Mouse (Mus musculus): ENCODE measurements around the gene Ccdc85b.

The Ccdc85b gene

GRCm38 (mm10) chr19:5480016-5480415 is 22.3 kb upstream of the Ccdc85b start:
- DNase-seq = no peak

DNA sequence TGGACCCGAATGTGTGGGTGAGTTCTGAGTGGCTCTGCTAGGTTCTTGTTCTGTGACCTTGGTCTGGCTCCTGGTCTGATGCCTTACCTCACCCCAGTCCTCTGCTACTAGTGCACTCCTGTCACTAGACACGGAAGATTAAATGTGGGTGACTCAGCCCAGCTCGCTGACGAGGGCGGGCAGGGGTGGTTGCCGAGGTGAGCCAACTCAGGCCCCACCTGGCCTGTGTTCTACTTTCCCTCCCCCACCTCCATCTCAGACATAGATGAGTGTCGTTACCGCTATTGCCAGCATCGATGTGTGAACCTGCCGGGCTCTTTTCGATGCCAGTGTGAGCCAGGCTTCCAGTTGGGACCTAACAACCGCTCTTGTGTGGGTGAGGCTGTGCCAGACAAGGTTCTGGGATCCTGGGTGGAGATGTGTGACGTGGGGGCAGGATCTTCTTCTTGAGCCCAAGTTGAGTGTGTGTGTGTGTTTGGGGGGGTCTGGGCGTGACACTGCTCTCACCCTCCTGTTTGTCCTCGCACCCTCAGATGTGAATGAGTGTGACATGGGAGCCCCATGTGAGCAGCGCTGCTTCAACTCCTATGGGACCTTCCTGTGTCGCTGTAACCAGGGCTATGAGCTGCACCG is 20.1 kb upstream of the Ccdc85b start:
- no peak for DNase-seq

DNA sequence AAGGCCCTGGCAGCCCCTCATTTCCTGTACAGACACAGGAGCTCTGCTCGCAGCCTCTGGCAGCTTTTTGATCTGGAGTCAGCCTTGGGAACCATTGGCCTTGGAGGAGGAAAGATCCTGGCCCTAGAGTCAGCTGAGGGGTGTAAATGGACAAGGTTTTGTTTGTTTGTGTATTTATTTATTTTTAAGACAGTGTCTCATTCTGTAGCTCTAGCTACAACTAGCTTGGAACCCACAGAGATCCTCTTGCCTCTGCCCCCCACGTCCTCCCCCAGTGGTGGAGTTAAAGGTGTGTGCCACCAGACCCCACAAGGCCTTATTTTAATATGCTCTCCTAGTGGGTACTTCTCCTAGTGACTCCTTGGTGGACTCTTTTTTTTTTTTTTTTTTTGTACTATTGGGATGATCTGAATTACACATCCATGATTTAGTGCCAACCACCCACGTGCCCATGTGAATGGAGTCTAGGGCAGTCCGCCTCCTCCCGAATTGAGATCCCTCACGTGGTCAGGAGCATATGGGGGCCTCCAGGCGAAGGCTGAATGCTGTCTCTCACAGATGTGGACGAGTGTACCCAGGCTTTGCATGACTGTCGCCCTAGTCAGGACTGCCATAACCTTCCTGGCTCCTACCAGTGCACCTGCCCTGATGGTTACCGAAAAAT is 19.4 kb upstream of the Ccdc85b start:
- no peak for DNase-seq

- peak; percentile 46 for DNase-seq
These were observed 17.5 kb upstream of the Ccdc85b start for GRCm38 (mm10) chr19:5475069-5475714.

DNA sequence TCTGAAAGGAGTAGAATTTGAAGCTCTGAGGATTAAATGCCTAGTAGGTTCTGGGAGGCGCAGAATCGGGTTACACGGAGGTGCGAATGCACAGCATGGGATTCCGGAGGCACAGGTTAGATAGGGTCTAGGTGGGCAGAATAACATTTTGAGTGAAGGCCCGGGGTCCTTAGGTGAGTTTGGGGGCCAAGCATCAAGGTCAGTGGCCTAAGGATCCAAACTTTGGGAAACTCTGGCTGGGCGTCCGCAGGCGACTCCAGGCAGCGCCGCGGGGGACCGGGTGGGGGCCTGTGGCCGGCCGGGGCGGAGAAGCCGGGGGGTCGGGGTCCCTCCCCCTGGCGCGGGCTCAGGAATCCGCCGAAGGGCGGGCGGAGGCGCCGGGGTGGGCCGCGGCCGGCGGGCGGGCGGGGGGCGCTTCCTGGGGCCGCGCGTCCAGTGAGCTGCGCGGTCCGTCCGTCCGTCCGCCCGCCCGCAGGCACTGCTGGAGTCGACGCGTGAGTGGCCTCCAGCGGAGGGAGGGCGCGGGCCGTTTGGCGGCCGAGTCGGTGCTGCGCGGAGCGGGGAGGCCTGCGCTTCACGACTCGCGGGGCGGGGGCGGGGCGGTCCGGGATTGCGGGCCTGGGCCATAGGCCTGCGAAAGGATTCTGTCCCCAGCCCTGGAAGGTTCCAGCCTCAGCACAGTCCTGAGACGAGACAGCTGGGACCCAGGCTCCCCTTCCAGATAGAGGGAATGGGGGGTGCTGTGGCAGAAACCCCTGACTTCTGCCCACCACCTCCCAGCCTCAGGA is 16.8 kb upstream of the Ccdc85b start:
- peak; percentile 82 for DNase-seq

DNA sequence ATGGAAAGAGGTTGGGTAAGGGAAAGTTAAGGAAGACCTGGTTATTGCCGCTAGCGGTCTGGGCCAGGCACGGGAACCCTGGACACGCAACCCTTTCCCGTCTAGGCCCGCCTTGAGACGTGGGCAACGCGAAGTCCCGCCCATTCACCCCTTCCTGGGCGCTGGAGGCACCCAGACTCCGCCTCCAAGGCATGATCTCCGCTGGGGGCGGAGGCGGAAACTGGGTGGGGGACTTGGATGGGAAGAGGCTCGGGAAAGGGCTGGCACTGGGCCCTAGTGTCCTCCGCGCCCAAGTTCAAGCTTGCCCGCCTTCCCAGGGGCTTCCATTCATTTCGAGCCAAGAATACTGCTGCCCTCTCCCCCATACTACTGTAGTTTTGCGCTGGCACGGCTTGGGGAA is 16.0 kb upstream of the Ccdc85b start, which contains the start of gene Efemp2:
TSS of gene Efemp2 (plus strand) at position 235 of the 400 bp plus-strand sequence.
- DNase-seq = peak; percentile 89

DNA sequence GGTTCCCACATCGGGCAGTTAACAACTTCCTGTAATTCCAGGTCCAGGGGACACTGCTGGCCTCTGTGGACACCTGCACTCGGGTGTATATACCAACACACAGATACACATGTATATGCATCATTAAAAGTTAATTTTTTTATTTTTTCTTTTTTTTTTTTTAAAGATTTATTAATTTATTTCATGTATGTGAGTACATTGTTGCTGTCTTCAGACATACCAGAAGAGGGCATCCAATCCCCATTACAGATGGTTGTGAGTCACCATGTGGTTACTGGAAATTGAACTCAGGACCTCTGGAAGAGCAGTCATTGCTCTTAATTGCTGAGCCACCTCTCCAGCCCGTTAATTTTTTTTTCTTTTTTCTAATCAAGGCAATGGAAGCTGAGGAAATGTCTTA is 15.2 kb upstream of the Ccdc85b start:
- DNase-seq = no peak

DNA sequence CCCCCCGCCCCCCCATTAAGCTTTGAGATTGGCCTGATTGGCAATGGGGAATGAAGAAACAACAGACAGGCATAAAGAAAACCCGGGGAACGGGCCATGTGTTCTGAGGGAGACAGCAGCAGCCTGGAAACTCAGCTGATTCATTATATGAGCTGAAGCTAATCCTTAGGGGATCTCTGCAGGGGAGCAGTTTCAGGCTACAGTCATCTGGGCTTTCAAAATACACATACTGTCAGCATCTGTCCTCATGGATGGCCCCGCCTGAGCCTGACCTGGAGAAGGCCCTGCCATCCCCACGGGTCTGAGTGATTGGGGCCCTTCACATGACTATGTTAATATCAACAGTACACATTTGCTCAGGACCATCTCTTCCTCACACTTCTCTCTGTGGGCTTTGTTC is 14.2 kb upstream of the Ccdc85b start:
- no peak for DNase-seq

- DNase-seq = no peak
These were observed 10.7 kb upstream of the Ccdc85b start, which contains the start of gene Ctsw for GRCm38 (mm10) chr19:5468374-5468773. Ctsw (minus strand) TSS chr19:5468507.

GRCm38 (mm10) chr19:5466916-5467500 is 9.3 kb upstream of the Ccdc85b start:
- DNase-seq = no peak

DNA sequence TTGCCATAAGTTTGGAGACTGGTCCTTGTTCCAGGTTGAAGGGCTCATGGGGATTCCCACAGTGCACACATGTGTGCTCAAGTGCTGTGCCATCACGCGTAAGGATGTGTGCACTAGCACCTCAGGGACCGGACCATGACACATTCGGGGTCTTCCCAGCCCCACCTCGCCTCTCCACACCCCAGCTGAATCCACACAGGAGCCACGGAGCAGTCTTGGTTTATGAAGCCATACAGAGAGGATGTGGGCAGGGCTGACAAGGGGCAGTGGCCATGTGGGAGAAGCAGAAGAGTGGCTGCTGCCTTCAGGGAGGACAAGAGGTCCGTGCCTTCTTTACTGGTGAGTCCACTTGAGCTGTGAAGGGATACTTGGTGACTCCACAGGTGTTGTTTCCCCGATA is 7.3 kb upstream of the Ccdc85b start:
- no peak for DNase-seq

DNA sequence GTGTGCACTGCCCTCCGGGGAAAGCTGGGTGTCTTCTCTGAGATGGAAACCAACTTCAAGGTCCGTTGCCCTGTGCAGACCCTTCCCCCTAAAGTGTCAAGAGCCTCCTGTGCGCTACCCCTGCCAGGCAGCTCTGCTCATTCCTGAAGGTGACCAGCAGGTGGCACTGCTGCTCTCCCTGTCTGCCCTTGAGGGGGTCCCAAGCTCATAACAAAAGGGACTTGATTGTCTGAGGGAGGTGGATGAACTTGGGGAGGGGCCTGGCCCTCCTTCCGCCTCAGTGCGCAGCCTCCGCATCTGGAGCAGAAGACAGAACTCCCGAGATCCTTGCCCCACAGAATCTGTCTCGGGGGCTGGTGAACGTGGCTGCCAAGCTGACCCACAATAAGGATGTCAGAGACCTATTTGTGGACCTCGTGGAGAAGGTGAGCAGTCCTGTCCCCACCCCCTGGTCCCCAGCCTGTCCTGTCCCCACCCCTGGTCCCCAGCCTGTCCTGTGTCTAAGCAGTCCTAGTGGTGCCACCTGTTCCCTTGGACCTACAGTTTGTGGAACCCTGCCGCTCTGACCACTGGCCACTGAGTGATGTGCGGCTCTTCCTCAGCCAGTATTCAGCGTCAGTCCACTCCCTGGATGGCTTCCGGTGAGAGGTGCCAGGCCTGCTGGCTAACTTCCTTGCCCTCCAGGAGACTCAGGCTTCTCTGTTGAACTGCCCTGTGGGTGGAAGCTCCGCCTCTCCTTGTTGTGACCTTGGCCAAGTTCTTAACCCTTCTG is 6.3 kb upstream of the Ccdc85b start:
- peak; percentile 77 for DNase-seq

DNA sequence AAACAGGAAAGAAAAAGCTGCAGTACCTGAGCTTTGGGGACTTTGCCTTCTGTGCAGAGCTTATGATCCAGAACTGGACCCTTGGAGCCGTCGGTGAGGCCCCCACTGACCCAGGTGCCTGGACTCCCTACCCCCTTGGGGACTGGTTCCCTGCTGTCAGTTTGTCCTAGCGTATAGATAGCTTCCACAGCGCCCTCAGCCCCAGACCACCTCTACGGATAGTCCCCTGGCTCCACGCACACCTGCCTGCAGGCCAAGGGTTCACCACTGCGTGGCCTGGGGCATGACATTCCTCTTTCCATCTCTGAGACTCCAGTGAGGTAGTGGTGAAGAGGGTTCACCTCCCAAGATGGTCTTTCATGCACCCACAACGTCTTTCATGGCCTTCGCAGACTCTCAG is 5.5 kb upstream of the Ccdc85b start:
- DNase-seq = no peak

DNA sequence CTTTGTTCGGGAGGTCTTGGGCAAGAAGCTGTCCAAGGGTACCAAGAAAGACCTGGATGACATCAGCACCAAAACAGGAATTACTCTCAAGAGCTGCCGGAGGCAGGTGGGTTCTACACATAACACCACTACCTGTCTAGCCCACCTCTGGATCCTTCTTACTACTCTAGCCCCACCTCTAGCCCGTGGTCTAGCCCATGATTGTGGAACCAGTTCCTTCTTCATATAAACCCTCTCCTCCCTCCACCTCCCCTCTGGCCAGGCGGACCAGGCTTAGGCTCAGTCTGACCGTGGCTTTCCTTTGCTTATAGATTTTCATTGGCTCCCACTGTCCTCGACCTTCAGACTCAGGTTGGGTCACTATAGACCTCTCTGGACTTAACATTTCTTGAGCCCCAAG is 3.7 kb upstream of the Ccdc85b start:
- DNase-seq = no peak

GRCm38 (mm10) chr19:5460465-5460911 is 2.8 kb upstream of the Ccdc85b start, which contains the start of gene Fibp:
Fibp (plus strand) TSS chr19:5460615.
- peak; percentile 92 for DNase-seq

GRCm38 (mm10) chr19:5459896-5460295 is 2.2 kb upstream of the Ccdc85b start:
- no peak for DNase-seq

GRCm38 (mm10) chr19:5459019-5459418 is 1.3 kb upstream of the Ccdc85b start:
- DNase-seq = no peak

- peak; percentile 98 for DNase-seq
These were observed 560 bp downstream of the Ccdc85b start for GRCm38 (mm10) chr19:5456922-5457745.

DNA sequence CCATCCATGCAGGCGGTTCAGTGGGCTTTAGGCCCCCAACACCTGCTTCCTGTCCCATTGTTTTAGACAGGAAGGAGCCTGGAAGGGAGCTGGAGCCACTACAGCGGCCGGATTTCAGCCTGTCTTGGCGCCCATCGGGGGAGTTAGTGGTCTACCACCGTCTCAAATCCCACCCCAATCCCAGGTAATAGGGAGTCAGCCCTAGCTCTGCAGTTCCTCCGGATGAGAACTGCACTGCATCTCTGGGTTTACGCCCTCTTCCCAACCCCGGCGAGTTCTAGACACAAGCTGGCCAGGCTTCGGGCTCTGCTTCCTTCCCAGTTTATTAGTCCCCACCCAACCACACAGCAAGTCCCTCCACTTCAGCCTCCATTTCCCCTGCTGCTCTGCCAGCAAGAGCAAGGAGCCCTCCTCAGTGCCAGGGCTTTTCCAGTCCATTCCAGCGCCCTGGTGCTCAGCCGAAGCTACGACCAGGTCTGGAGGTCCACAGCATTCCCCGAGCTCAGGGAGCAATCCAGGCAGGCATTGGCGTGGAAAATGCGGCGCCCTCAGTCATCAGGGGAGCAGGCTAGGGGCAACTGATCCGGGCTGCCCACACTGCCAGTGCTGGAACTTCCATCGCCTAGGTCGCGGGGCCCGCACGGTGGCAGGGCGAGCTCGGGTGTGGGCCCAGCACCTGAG is 1.3 kb downstream of the Ccdc85b start:
- DNase-seq = peak; percentile 67

DNA sequence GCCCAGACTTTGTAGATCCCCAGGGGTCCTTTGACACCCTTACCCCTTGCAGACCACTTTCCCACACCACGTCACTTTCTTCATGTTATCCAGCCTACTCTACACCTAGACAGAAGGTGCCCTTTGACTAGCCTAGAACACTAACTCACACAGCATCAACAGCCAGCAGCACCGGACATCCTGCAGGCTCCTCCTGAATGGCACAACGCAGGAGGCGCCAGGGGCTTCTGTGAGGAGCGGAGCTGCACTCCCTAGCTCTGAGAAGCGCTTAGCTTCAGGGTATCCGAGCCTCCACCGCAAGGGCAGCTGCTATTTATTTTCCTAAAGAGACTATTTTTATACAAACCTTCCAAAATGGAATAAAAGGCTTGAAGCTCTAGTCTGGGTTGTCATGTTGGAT is 2.1 kb downstream of the Ccdc85b start:
- DNase-seq = no peak
